Mouse (Mus musculus) right cerebral cortex, adult 18-20 months (tissue): Measurements from ENCODE around the gene Dok5.

Experiments
- DNase-seq: peaks from one replicate; pipeline ENCODE4 v3.0.0; 2022; ENCODE audit warnings: mixed read lengths

Gene Dok5

DNA sequence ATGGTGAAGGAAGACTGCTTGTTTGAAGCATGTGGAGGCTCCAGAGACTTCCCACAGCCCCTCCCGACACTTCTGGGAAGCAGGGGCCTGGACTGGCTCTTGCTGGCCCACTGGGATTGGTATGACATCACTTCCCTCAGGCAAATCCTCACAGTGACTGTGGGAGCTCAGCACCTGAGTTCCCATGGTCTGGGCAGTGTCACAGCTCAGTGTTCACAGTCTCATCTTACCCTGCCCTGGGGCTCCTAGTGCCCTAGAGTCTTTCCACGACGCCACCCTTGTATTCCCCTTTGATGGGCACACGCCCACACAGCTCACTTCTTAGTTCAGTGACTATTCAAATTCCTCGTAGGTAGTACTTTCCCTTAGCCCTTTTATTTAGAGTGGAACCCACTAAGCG is 71.4 kb downstream of the Dok5 start:
- DNase-seq, result no peak

DNA sequence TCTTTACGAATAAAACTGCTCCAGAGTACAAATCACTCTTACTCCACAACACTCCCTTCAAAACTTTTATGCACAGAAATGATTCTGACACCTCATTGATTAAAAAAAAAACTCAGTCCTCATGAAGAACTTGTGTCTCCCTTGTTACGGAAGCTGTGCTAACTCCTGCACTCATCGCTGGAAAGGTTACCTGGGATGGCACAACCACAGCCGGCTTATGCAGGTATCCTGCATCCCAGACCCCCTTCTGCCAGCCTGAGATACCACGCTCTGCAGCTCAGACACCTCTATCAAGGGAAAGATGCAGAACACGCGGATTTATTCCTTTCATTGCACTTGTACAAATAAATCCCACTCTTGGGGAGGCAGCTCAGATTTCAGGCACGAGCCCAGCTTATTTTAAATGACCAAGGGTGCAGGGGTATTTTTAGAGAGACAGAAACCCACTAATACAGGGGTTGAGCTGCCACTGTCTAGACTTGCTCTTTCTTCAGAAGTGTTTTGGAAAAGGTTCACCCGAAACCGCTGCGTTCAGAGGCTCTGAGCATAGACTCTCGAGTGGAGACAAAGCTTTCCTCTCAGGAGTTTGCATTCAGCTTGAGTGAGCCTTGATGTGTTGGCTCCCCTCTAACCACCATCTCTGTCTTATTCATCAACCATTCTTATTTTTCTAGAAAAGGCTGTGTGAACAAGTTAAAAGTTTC is 76.1 kb downstream of the Dok5 start:
- no peak for DNase-seq

DNA sequence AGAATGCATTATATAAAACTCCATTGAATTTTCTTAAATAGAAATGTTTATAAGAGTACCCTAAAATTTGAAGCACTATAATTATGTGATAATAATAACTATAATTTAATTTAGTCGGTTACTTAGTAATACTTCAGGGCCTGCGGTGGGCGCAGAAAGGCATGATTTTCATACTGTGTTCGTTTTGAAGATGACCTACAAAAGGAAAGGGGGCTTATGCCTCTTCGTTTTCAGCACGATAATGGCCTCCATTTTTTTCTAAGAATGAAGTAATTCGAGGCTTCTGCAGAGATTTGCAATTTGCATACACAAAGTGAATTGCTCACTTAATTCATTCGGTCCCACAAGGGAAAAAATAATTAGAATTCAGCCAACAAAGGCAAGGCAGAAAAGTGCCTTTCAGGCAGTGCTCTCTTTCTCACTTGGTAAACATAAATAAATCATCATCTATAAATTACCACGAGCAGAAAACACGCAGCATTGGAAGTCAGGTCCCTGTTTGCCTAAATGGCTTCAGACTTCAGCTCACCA is 76.7 kb downstream of the Dok5 start:
- no peak for DNase-seq

DNA sequence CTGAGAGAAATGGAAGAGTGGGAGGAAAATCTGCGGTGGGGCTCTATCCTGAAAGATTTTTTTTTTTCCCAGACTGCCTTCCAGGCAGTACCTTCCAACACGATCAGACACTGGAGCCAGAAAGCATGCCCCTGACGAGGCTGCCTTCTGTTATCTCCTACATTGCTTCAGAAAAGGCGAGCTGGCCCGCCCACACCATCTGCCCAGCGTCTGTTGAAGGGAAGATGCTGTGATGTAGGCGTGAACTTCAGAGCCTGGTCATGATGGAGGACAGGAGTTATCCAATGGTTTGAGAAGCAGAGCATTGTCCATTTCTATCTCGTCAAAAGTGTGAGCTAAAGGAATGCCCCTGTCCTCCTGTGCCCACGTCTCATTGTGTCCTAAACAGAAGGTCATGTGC is 79.7 kb downstream of the Dok5 start:
- peak; percentile 75 for DNase-seq

DNA sequence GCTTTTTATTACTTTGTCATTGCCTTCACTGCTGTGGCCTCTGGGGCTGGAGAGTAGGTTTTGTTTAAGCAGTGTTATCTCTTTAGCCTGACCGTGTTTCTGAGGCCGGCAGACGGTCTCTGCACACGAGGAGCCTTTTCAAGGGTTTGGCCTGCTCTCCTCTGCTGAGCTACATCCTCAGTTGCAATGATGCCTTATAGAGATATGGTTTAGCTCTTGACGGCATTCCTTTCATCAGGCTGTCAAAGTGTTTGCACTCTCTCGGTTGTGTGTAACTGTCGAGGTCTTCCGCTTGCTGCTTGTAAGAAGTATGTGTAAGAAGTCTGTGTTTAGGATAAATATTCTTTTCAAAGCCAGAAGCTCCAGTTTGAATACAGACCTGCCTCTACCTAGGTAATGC is 84.7 kb downstream of the Dok5 start:
- DNase-seq, result no peak

DNA sequence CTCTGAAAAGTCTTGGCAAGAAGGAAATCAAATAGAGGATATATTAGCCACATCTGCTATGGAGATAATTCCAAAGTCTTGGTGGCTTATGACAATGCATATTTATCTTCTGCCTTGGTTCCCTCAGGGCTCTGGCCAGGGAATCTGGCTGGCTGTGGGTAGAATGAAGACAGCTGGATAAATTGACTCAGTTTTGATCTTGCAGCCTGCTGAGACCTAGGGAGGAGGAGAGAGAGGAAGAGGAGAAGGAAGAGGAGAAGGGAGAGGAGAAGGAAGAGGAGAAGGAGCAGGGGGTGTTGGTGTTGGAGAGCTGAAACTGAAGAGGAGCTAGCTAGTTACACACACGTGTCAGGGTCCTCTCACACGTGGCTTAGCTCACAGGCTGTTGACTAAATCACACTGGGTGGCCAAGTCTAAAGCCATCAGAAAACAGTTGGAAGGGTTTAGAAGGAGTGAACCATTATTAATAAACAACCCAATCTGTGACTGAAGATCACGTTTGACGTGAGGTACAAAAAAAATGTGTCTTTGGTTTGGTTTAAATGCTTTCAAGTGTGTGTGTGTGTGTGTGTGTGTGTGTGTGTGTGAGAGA is 85.6 kb downstream of the Dok5 start:
- no peak for DNase-seq

DNA sequence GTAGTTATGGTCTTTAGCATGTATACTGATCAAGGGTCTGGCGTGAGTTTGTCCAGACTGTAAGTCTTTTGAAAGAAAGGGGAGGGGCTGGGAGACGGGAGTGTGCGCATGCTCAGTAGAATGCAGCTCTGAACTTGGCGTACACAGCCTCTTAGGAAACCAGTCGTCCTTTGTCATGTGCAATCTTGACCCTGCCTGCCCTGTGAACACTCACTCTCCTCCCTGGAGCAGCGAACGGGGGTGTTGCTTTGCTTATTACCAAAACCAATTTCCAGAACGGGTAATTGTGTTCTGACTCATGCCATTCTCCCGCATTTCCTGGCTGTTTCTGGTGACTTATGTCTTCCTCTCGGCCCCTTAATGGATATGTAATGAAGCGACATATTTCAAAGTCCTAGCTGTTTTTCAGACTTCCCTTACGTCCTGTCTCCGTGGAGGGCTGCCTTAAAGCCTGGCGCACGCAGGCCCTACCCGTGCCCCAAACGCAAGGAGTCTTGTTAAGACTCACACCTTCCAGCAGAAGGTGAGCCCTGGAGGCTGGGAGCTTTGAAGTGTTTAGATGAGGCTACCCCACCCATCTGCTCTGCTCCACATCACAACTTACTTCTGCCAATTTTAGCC is 95.3 kb downstream of the Dok5 start:
- no peak for DNase-seq

DNA sequence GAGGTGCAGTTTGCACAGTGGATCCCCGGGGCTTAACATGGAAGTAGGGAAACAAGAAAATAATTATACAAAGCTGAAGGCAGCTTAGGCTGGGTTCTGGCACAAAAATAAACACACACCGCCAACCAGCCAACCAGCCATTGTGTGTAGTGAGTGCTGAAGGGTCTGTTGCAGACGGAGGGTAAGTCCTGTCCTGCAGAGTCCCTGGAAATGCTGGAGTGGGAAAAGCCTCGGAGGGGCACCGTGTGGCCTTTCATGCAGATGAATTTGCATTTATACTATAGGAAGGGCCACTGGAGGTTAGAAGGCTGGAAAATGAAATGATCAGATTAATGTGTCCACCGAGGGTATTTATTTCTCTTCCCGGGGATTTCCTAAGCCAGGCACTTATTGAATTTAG is 97.2 kb downstream of the Dok5 start:
- DNase-seq, result no peak

DNA sequence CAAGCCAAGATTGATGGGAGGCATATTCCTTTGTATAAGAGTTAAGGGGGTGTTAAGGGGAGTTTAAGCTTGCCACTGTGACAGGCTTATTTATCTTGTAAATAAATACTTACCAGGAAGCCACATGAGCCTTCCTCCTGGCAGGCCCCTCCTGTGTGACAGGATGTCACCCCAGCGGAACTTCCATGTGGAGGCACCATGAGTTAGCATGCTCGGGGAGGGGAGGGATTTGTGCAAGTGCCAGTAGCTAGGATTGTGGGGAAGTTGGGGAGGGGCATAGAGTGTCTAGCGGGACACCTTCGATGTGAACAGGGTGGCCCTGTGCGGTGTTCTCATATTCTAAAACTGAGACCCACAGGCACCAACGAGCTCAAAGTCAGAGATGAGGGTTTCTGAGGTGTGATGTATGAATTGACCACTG is 97.6 kb downstream of the Dok5 start:
- no peak for DNase-seq

DNA sequence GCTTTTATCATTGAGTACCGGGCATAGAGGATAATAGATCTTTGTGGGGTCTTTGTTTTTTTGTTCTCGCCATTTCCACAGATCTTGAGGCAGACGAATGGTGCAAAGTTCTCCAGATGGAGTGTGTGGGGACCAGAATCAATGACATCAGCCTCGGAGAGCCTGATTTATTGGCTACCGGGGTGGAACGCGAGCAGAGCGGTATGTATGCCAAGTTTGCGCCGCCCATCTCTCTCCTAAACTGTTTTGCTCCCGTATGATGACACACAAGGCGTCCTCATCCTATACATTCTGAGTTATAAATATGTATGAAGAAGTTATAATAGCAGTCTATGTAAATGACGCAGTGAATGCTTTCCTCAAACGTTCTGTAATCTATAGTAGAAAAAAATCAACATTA is 98.4 kb downstream of the Dok5 start:
- peak; percentile 34 for DNase-seq

DNA sequence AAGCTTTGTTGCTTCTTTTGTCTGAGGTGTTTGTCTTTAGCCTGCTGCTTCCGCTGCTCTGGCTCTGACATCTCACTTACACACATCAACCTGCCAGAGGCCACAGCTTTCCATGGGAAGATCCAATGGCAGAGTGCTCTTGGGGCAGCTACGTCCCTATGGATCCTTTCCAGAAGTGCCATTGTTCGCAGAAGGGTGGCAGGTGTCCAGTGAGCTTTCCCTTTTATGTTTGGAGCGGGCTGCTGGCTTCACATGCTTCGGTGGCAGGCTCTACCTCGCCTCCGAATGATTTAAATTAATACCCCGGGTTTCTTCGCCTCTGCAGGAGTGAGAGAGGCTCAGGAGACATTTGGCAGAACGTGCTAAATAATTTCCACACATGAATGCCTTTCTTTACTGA is 105.3 kb downstream of the Dok5 start:
- DNase-seq, result no peak

DNA sequence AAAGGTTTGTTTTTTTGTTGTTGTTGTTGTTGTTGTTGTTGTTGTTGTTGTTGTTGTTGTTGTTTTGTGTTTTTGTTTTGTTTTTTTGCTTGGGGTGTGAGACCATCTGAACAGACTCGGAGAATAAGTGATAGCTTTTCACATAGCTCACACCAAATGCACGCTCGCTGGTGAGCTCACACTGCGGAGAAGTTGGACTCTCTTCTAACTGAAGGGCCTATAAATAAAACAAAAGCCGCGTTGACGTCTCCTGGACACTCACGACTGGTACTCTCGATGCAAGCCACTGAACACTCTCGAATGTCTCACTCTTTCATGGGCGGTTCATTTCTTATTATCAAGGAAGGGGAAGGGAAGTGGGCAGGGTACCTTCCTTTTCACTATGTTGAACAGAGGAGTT is 105.8 kb downstream of the Dok5 start:
- no peak for DNase-seq

DNA sequence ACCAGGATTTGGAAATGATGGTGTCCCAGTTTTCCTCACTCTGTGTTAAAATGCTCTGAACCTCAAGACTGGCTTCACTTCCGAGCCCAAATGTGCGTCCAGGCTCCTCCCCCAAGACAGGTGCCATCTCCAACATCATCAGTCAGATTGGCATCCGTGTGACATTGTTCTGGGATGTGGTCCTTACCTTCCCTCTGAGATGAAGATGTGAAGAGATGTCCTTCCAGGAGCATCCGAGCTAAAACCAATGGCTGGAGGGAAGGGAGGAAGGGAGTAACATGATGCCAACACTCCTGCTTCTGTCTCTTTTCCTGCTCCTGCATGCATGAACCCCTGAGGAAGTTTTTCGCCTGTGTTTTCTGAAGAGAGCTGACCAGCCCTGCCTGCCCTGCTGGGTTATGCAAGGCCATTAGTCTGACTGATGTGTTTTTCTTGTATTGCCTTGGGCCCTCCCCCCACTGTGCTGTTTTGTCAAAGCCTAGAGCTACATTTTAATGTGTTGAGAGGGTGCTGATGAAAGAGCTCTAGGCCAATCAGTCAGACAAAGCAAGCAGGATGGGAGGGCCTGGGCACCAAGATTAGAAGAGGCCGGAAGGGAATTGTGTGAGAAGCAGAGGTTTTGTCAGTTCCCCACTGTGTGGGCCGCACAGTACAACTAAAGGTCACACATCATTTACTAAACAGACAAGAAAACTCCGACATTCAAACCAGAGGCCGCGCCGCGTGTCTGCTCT is 106.4 kb downstream of the Dok5 start:
- DNase-seq, result no peak

DNA sequence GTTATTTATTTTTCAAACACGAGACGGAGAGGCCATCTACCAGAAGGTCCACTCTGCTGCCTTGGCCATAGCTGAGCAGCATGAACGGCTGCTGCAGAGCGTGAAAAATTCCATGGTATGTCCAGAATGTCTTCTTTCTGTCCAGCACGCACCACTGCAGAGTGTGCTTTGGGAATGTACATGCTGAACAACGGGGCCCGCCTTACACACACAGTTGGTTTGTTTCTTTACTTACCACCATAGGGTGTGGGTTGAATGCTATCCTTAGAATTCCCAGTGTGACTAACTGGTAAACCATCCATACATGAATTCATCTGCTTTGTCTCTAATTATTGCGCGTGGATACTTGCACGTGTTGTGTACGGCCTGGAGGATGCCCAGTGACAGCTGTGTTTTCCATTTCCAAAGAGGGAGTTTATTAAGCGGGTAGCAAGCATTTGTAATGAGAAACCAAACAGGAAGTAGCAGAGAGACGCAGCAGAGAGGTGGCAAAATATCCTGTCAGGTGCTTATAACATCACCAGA is 109.9 kb downstream of the Dok5 start:
- no peak for DNase-seq

DNA sequence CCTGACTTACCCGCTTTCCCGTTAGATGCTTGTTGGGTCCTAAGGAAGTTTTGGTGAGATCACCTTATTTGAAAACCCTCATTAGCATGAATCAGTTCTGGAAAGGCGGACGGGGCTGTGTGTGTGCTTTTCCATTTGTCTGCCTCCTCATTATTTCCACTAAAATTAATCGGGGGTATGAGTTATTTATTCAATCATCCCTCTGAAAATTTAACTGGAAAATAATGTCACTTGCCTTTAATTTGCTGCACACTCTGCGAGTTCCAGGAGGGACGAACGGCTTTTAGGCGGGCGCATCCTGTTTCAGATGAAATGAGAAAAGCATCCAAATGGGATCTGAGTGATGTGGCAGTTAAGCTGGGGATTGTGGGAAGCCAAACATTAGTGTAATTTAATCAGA is 113.9 kb downstream of the Dok5 start:
- no peak for DNase-seq

DNA sequence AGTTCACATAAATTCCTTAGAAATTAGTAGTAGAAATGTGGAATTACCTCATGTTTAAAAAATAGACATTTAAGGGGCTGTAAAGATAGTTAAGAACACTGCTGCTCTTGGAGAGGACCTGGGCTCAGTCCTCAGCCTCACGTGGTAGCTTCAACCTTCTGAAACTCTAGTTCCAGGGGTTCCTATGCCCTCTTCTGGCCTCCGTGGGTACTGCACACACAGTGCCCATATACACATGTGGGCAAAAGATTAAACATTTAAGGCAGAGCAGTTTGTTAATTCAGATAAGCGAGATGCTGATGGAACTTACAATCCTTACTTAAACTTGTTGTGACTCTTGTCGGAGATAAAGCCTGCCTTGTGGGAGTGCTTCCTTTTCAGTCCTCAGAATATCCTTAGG is 118.5 kb downstream of the Dok5 start:
- DNase-seq, result no peak

DNA sequence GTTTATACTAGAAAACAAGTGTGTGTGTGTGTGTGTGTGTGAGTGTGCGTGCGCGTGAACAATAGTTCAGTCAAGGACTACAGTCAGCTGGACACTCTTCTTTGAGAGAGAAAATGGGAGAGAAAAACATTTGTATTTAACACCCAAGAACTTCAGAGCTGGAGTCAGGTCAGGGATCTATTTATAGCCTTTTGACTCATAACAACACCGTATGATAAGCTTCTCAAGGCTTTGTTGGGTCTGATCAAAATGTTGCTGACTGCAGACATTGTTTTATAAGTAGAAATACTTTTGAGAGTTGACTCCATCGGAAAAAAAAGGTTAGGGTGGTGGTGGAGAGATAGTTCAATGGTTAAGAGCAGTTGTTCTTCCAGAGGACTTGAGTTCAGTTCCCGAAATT is 120.7 kb downstream of the Dok5 start:
- no peak for DNase-seq

DNA sequence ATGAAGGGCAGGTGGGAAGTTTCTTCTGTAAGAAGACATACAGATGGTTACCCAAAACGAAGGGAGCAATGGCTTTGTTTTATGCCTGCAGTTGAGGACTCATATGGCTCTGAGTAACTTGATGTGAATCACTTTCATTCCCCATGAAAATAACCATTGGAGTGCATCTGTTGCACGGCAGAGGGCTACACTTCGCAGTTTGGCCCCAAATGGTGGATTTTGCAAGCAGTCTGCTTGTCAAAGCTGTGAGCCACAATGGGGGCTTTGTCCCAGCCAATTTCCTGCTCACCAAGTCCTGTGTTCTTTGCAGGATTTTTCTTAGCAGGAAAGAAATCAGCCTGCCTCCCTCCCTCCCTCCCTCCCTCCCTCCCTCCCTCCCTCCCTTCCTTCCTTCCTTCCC is 123.6 kb downstream of the Dok5 start:
- no peak for DNase-seq

DNA sequence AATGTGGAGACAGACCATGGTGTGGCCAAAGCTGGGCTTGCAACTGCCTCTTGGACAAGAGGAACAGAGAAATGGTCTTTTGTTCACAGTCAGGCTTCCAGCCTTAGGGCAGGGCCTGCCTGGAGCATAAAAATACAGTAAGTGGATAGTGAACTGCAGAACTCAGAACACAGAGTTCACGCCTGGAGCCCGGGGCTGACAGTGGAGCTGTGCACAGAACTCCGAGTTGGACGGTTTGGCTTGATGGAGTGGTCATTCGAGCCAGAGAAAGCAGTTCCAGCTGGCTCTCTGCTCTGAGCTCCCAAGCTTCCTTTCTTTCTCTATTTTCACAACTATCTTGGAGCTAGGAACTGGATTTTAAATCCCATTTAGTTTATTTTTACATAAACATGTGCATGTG is 124.5 kb downstream of the Dok5 start:
- DNase-seq, result no peak

DNA sequence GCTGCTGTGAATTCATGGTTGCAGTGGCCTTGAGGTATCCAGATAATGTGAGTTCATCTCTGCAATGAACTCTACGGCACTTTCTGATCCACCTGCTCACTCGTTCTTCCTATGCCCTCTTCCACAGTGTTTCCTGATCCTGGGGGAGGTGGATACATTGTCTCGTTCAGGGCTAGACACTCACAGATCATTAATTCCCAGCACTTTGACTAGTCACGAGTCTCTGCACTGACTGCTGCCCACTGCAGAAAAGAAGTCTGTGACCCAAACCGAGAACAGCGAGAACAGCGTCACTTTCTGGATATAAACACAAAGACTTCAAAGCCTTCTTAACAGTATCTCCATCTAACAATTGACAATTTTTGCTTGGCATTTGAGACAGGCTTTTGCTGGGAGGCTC is 125.9 kb downstream of the Dok5 start:
- no peak for DNase-seq

DNA sequence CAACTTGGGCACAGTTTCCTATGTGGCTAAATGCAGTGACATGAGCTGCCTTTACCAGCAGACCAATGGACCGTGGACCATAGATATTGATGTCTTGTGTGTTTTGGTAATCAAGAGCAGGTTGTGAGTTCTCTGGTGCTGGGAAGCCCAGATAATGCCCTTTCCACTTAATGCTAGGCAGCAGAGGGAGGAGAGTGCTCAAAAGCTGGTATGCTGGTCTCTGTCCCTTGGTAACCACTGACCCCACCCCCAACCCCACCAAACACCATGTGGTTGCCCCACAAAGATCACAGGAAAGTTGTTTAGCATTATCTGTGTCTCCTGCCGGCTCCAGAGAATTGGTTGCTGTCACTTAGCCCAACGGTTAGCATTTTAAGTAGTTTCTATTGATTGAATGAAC is 127.0 kb downstream of the Dok5 start:
- DNase-seq, result no peak

DNA sequence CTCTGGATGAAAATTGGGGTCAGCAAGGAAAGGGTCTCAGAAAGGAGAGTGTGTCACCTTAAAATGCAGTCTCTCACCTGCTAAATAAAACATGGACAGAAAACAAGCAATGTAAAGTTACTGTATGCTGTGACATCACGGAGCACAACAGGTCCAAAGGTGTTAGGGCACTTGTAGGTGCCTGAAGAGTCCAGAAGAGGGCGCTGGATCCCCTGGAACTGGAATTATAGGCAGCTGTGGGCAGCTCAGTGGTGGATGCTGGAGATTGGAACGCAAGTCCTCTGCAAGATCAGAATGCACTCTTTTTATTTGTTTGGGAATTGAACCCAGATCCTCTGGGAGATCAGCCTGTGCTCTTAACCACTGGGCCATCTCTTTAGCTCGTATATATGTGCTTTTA is 129.0 kb downstream of the Dok5 start:
- no peak for DNase-seq

DNA sequence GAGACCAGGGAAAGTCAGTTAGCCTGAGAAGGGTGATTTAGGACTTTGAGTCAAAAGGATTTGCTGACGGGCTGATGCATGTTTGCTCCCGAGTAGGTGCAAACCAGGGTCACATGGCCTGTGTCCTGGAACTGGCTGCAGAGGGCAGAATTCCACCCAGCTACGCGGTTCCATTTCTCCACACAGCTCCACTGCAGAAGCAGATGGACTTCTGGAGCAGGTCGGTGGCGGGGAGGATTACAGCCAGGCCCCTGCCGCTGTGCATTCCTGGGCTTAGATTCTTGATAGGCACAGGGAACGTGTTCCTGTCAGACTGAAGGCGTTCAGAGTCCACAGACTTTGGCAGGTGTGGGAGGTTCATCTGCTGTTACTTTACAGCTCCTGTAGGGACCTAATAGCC is 131.2 kb downstream of the Dok5 start:
- DNase-seq, result no peak

DNA sequence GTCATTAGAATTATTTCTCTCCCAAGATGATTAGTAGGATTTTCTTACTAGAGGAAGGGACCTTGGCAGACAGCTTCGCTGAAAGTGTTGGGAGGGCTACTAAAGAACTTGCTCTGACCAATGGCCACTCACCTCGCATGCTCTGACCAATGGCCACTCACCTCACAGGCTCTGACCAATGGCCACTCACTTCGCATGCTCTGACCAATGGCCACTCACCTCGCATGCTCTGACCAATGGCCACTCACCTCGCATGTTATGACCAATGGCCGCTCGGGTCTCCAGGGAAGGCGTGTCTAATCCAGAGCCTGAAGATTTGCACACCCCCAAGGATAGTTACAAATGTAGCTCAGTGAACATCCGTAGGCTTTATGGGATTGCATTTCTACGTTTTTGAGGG is 131.6 kb downstream of the Dok5 start:
- DNase-seq, result no peak
